16 mouse cellular contexts compared by ENCODE assay signal in the genomic region with DNA sequence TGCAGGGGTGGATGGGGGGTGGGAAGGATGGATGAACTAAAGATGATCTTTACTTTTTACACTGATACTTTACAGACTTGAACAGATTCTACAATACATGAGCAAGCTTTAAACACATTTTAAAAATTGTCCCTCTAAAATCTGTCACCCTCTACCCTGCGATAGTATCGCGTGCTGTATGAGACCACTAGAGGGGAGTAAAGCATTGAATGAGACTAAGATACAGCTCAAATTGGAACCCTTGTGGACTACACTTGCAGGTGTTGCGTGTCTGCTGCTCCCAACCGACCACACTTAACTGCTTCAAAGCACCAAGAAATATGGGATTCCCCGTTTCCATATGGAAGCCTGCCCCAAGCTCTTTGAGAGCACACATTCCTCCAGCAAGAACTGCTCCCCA. TPM values are rescaled to one million over a fixed set of nuclear protein-coding genes. Genes with fewer than 3 reads are reported as not detected.
DNase-seq lines count a peak whose midpoint lies in the region; ATAC-seq and TF ChIP-seq lines count a peak whose summit lies in the region.
"Had no signal": no experiment of that assay in that cellular context is flagged by ENCODE, and none has a peak within 500 bp of the region (broad histone marks: within the 10 kb centered on the region; RNA-seq: fewer than 3 reads in every experiment).

No protein-coding gene starts in this region.

- no peaks in the 10 kb centered on the region for H3K27me3 ChIP-seq in heart, postnatal 0 days (ENCODE audit: control insufficient read depth, insufficient read depth, low read length)
- H3K27me3 ChIP-seq: heart, embryonic 15.5 days; hindbrain, embryonic 15.5 days; neural tube, embryonic 15.5 days had no signal

- no peak for TF ChIP-seq EP300 in heart, postnatal 0 days (IDR thresholded peaks at IDR 0.05; ENCODE audit: low read depth)

- H3K27ac ChIP-seq in heart, postnatal 0 days (ENCODE audit: low read depth), result no peak overlapping the region
- no peak overlapping the region for H3K27ac ChIP-seq in ES-E14 (ENCODE audit: insufficient read depth, low read depth, low read length, poor library complexity, severe bottlenecking)
- H3K27ac ChIP-seq: heart, embryonic 15.5 days; hindbrain, embryonic 15.5 days; neural tube, embryonic 15.5 days had no signal

- no peak overlapping the region for H3K4me2 ChIP-seq in heart, postnatal 0 days (ENCODE audit: low read depth, low read length)
- H3K4me2 ChIP-seq: heart, embryonic 15.5 days; hindbrain, embryonic 15.5 days; liver, embryonic 11.5 days; neural tube, embryonic 15.5 days had no signal

- 67% methylated on average over 6 of the region's 6 CpGs for WGBS in heart, postnatal 0 days

- no peak for DNase-seq in heart, postnatal 0 days (ENCODE audit: low spot score)
- DNase-seq in heart, adult 8-10 months (ENCODE audit: low spot score), result no peak
- DNase-seq in lung, postnatal 10 days, result peak; percentile 15
- DNase-seq in lung, adult 18-20 months, result no peak
- no peak for DNase-seq in ES-E14 (ENCODE audit: low read depth, low spot score)
- DNase-seq in layer of hippocampus, postnatal 10 days (ENCODE audit: low spot score in 2 of 2), result no peak
- DNase-seq: adrenal gland, postnatal 10 days; cerebellum, postnatal 14 days; gastrocnemius, postnatal 36 days had no signal

- no peak for ATAC-seq in heart, postnatal 0 days (ENCODE audit: insufficient read depth, low read depth)
- peak; percentile 33; the same call in 1 of the 2 replicates for ATAC-seq in megakaryocyte, adult 5-6 weeks (ENCODE audit: poor library complexity, severe bottlenecking)
- ATAC-seq: forebrain, embryonic 16.5 days had no signal

- peak; percentile 27; the same call in 1 of the 2 replicates for TF ChIP-seq CTCF in heart, postnatal 0 days (IDR thresholded peaks at IDR 0.05; ENCODE audit: low read depth)

- no peaks in the 10 kb centered on the region for H3K4me1 ChIP-seq in heart, postnatal 0 days (ENCODE audit: control insufficient read depth, insufficient read depth)
- peaks cover 0 to 4% of the 10 kb centered on the region in 2 experiments; a peak in 1 of 4 replicates for H3K4me1 ChIP-seq in ES-E14 (ENCODE audit: control insufficient read depth in 2 of 2, insufficient read depth in 2 of 2, low read length in 2 of 2, poor library complexity in 1 of 2)
- H3K4me1 ChIP-seq: heart, embryonic 15.5 days; neural tube, embryonic 15.5 days had no signal

- H3K9me3 ChIP-seq in heart, postnatal 0 days (replicated peaks; ENCODE audit: control insufficient read depth, low read length), result no peaks in the 10 kb centered on the region
- H3K9me3 ChIP-seq in ES-E14 (ENCODE audit: control insufficient read depth, insufficient read depth, low read depth, low read length), result no peaks in the 10 kb centered on the region
- H3K9me3 ChIP-seq: heart, embryonic 15.5 days; hindbrain, embryonic 15.5 days; neural tube, embryonic 15.5 days had no signal

- H3K36me3 ChIP-seq in heart, postnatal 0 days (replicated peaks; ENCODE audit: control insufficient read depth, insufficient read depth, low read length), result no peaks in the 10 kb centered on the region
- no peaks in the 10 kb centered on the region for H3K36me3 ChIP-seq in ES-E14 (ENCODE audit: control insufficient read depth, insufficient read depth, low read length, poor library complexity, severe bottlenecking)
- H3K36me3 ChIP-seq: heart, embryonic 15.5 days; hindbrain, embryonic 15.5 days; neural tube, embryonic 15.5 days had no signal

- no peak overlapping the region for H3K9ac ChIP-seq in heart, postnatal 0 days (replicated peaks; ENCODE audit: low read depth, low read length)
- H3K9ac ChIP-seq in ES-E14 (ENCODE audit: insufficient read depth, low read depth, low read length, poor library complexity, severe bottlenecking), result no peak overlapping the region
- H3K9ac ChIP-seq: heart, embryonic 15.5 days; hindbrain, embryonic 15.5 days; neural tube, embryonic 15.5 days had no signal

- in situ Hi-C loops in ES-E14 (cut with MboI; ENCODE audit: low sequenced_read_pairs in 2 of 2, unreplicated experiment in 2 of 2), result no loop called here

- no peak overlapping the region for H3K4me3 ChIP-seq in heart, postnatal 0 days (ENCODE audit: low read depth, low read length)
- no peak overlapping the region for H3K4me3 ChIP-seq in ES-E14 (ENCODE audit: insufficient read depth in 1 of 2, low read depth in 1 of 2, low read length in 2 of 2, poor library complexity in 1 of 2, severe bottlenecking in 1 of 2)
- H3K4me3 ChIP-seq: heart, embryonic 15.5 days; hindbrain, embryonic 15.5 days; neural tube, embryonic 15.5 days had no signal

TF ChIP-seq in ES-E14, 5 proteins besides CTCF, POLR2A, EP300 and RAD21:
- TF ChIP-seq ZC3H11A (IDR thresholded peaks at IDR 0.05; ENCODE audit: borderline replicate concordance, low read depth, low read length) (peak; percentile 15; the same call in 1 of the 2 replicates), CHD2 (IDR thresholded peaks at IDR 0.05; ENCODE audit: low read depth, low read length) (no peak), MAFK (IDR thresholded peaks at IDR 0.05; ENCODE audit: insufficient read depth, low read depth, low read length) (no peak), ZNF384 (IDR thresholded peaks at IDR 0.05; ENCODE audit: low read depth, low read length) (no peak), HCFC1 (IDR thresholded peaks at IDR 0.05; ENCODE audit: borderline replicate concordance, insufficient read depth, low read length) (no peak)

RNA-seq across cellular contexts. Expression of gene Fbn1, which starts 48.0 kb away (rescaled TPM):
- total RNA-seq in heart, postnatal 0 days (2014; rRNA removed; ENCODE audit: low replicate concordance), result 101 and 127 TPM in 2 replicates
- 11.7 and 12.7 TPM in 2 replicates for polyA plus RNA-seq in heart, postnatal 0 days (2015; fragmentation: Nextera tagmentation; extraction: Ambion mirVana)
- 10 to 100 TPM; 17.4 to 32.9 (median 23.8) TPM for total RNA-seq in heart, adult 8-10 months (2022)
- 6.8 and 9.6 TPM in 2 replicates for total RNA-seq in ES-E14 (2012; rRNA removed)
- 0.16 and 0.18 TPM in 2 replicates for total RNA-seq in megakaryocyte, adult 5-6 weeks (2015)
- 0.37 TPM in 2 replicates for total RNA-seq in megakaryocyte, adult 5-6 weeks (2017)
- 10 to 100 TPM; 10.3 to 13.2 TPM for total RNA-seq in layer of hippocampus, postnatal 10 days (2021)

RNA-seq across cellular contexts. Expression of gene Gm9913, which starts 50.9 kb away (rescaled TPM):
- total RNA-seq in heart, postnatal 0 days (2014; rRNA removed; ENCODE audit: low replicate concordance), result not detected in 2 replicates
- 0.42 and 0.51 TPM in 2 replicates for polyA plus RNA-seq in heart, postnatal 0 days (2015; fragmentation: Nextera tagmentation; extraction: Ambion mirVana)
- under 1 TPM; 0.09 to 0.14 (median 0.10) TPM for total RNA-seq in heart, adult 8-10 months (2022)
- 0.32 TPM in 1 of 2 replicates, not detected in the other for total RNA-seq in ES-E14 (2012; rRNA removed)
- total RNA-seq in megakaryocyte, adult 5-6 weeks (2015), result not detected in 2 replicates
- not detected in 2 replicates for total RNA-seq in megakaryocyte, adult 5-6 weeks (2017)
- under 1 TPM; 0.16 to 0.22 TPM for total RNA-seq in layer of hippocampus, postnatal 10 days (2021)
- total RNA-seq: left cerebral cortex, postnatal 25 days had no signal
